Comparison of ENCODE assay signal across 25 mouse cellular contexts in the genomic region with DNA sequence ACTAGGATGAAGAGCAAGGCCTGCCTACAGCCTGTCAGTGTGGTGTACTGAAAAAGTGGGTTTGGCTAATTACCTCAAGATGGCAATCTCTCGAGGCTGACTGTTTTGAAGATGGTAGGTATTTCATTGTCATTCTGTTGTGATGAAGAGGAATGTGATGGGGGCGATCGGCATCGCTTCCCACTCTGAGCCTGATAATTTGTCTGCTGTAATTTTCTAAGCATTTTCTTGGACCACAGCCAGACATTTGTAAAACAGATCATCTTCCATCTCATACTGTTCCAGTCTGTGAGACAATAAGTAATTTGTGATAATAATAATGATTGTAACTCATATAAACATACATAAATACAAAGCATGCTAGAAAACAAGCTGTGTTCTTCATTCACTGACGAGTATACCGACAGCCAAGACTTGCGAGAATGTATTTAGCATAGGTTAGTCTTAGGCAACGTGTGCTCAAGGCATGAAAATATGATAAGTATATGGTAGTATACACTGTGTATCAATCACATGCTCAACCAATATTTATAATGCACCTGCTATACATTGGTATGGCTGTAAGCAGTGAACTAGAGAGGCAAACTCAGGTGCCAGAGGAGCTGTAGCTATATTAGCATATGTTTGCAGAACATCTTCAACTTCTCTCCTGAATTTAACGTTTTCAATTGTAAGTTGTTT.
DNase-seq lines count a peak whose midpoint lies in the region; ATAC-seq and TF ChIP-seq lines count a peak whose summit lies in the region.
"Had no signal": no experiment of that assay in that cellular context is flagged by ENCODE, and none has a peak within 500 bp of the region (broad histone marks: within the 10 kb centered on the region; RNA-seq: fewer than 3 reads in every experiment).

No protein-coding gene starts in this region.

- H3K27me3 ChIP-seq in embryonic facial prominence, embryonic 14.5 days (replicated peaks; ENCODE audit: control insufficient read depth, insufficient read depth, low read length): no peaks in the 10 kb centered on the region
- no peaks in the 10 kb centered on the region for H3K27me3 ChIP-seq in embryonic facial prominence, embryonic 10.5 days (replicated peaks; ENCODE audit: low read depth, poor library complexity, severe bottlenecking)
- no peaks in the 10 kb centered on the region for H3K27me3 ChIP-seq in forebrain, embryonic 15.5 days
- H3K27me3 ChIP-seq in forebrain, embryonic 12.5 days: no peaks in the 10 kb centered on the region
- H3K27me3 ChIP-seq in hindbrain, embryonic 13.5 days: no peaks in the 10 kb centered on the region
- no peaks in the 10 kb centered on the region for H3K27me3 ChIP-seq in hindbrain, embryonic 16.5 days (replicated peaks; ENCODE audit: control insufficient read depth, insufficient read depth, low read length)
- no peaks in the 10 kb centered on the region for H3K27me3 ChIP-seq in midbrain, postnatal 0 days (ENCODE audit: insufficient read depth, low read length)
- no peaks in the 10 kb centered on the region for H3K27me3 ChIP-seq in midbrain, embryonic 14.5 days (ENCODE audit: control insufficient read depth, insufficient read depth, low read length)
- H3K27me3 ChIP-seq: embryonic facial prominence, embryonic 12.5 days; heart, embryonic 12.5 days; heart, embryonic 15.5 days had no signal

- no peaks in the 10 kb centered on the region for H3K4me1 ChIP-seq in embryonic facial prominence, embryonic 14.5 days (ENCODE audit: control insufficient read depth, insufficient read depth, low read length)
- H3K4me1 ChIP-seq in embryonic facial prominence, embryonic 10.5 days: no peaks in the 10 kb centered on the region
- H3K4me1 ChIP-seq in forebrain, embryonic 15.5 days: no peaks in the 10 kb centered on the region
- H3K4me1 ChIP-seq in forebrain, embryonic 12.5 days: no peaks in the 10 kb centered on the region
- H3K4me1 ChIP-seq in hindbrain, embryonic 13.5 days (replicated peaks): no peaks in the 10 kb centered on the region
- no peaks in the 10 kb centered on the region for H3K4me1 ChIP-seq in hindbrain, embryonic 16.5 days (ENCODE audit: control insufficient read depth, insufficient read depth, low read depth, low read length)
- no peaks in the 10 kb centered on the region for H3K4me1 ChIP-seq in midbrain, postnatal 0 days (ENCODE audit: insufficient read depth, low read length)
- H3K4me1 ChIP-seq in midbrain, embryonic 14.5 days (ENCODE audit: control insufficient read depth, insufficient read depth, low read length): no peaks in the 10 kb centered on the region
- H3K4me1 ChIP-seq: embryonic facial prominence, embryonic 12.5 days; heart, embryonic 12.5 days; heart, embryonic 15.5 days had no signal

- no peaks in the 10 kb centered on the region for H3K9me3 ChIP-seq in embryonic facial prominence, embryonic 14.5 days (ENCODE audit: control insufficient read depth, low read length)
- no peaks in the 10 kb centered on the region for H3K9me3 ChIP-seq in embryonic facial prominence, embryonic 10.5 days
- H3K9me3 ChIP-seq in forebrain, embryonic 15.5 days: no peaks in the 10 kb centered on the region
- no peaks in the 10 kb centered on the region for H3K9me3 ChIP-seq in forebrain, embryonic 12.5 days
- H3K9me3 ChIP-seq in hindbrain, embryonic 13.5 days: no peaks in the 10 kb centered on the region
- H3K9me3 ChIP-seq in hindbrain, embryonic 16.5 days (ENCODE audit: control insufficient read depth, low read length): no peaks in the 10 kb centered on the region
- no peaks in the 10 kb centered on the region for H3K9me3 ChIP-seq in midbrain, postnatal 0 days (ENCODE audit: low read length)
- H3K9me3 ChIP-seq in midbrain, embryonic 14.5 days (ENCODE audit: control insufficient read depth, low read length): no peaks in the 10 kb centered on the region
- H3K9me3 ChIP-seq: embryonic facial prominence, embryonic 12.5 days; heart, embryonic 12.5 days; heart, embryonic 15.5 days had no signal

- no peaks in the 10 kb centered on the region for H3K36me3 ChIP-seq in embryonic facial prominence, embryonic 14.5 days (ENCODE audit: control insufficient read depth, insufficient read depth, low read length)
- H3K36me3 ChIP-seq in embryonic facial prominence, embryonic 10.5 days (replicated peaks): no peaks in the 10 kb centered on the region
- no peaks in the 10 kb centered on the region for H3K36me3 ChIP-seq in forebrain, embryonic 15.5 days
- no peaks in the 10 kb centered on the region for H3K36me3 ChIP-seq in forebrain, embryonic 12.5 days (replicated peaks)
- no peaks in the 10 kb centered on the region for H3K36me3 ChIP-seq in hindbrain, embryonic 13.5 days
- H3K36me3 ChIP-seq in hindbrain, embryonic 16.5 days (ENCODE audit: control insufficient read depth, insufficient read depth, low read length): no peaks in the 10 kb centered on the region
- H3K36me3 ChIP-seq in midbrain, postnatal 0 days (ENCODE audit: insufficient read depth, low read length): no peaks in the 10 kb centered on the region
- no peaks in the 10 kb centered on the region for H3K36me3 ChIP-seq in midbrain, embryonic 14.5 days (ENCODE audit: control insufficient read depth, insufficient read depth, low read length)
- H3K36me3 ChIP-seq: embryonic facial prominence, embryonic 12.5 days; heart, embryonic 12.5 days; heart, embryonic 15.5 days had no signal

- no peak overlapping the region for H3K9ac ChIP-seq in embryonic facial prominence, embryonic 14.5 days (ENCODE audit: low read depth, low read length)
- H3K9ac ChIP-seq in forebrain, embryonic 15.5 days (replicated peaks): no peak overlapping the region
- H3K9ac ChIP-seq in forebrain, embryonic 12.5 days: no peak overlapping the region
- no peak overlapping the region for H3K9ac ChIP-seq in hindbrain, embryonic 13.5 days
- H3K9ac ChIP-seq in hindbrain, embryonic 16.5 days (ENCODE audit: low read depth, low read length): no peak overlapping the region
- no peak overlapping the region for H3K9ac ChIP-seq in midbrain, postnatal 0 days (replicated peaks; ENCODE audit: low read length, poor library complexity, severe bottlenecking)
- H3K9ac ChIP-seq in midbrain, embryonic 14.5 days (replicated peaks; ENCODE audit: low read length): no peak overlapping the region
- H3K9ac ChIP-seq: embryonic facial prominence, embryonic 12.5 days; heart, embryonic 12.5 days; heart, embryonic 15.5 days had no signal

- TF ChIP-seq CTCF in midbrain, postnatal 0 days (IDR thresholded peaks at IDR 0.05): no peak

- 72% methylated on average over 9 of the region's 9 CpGs for WGBS in embryonic facial prominence, embryonic 14.5 days
- WGBS in embryonic facial prominence, embryonic 10.5 days: 89% methylated on average over 9 of the region's 9 CpGs
- WGBS in forebrain, embryonic 15.5 days: 65% methylated on average over 9 of the region's 9 CpGs
- WGBS in forebrain, embryonic 12.5 days: 77% methylated on average over 9 of the region's 9 CpGs
- WGBS in hindbrain, embryonic 13.5 days: 77% methylated on average over 9 of the region's 9 CpGs
- WGBS in hindbrain, embryonic 16.5 days: 65% methylated on average over 9 of the region's 9 CpGs
- WGBS in midbrain, postnatal 0 days: 82% methylated on average over 9 of the region's 9 CpGs
- 86% methylated on average over 9 of the region's 9 CpGs for WGBS in midbrain, embryonic 14.5 days

- no peak overlapping the region for H3K4me2 ChIP-seq in embryonic facial prominence, embryonic 14.5 days (ENCODE audit: low read depth, low read length)
- no peak overlapping the region for H3K4me2 ChIP-seq in forebrain, embryonic 15.5 days (replicated peaks)
- no peak overlapping the region for H3K4me2 ChIP-seq in forebrain, embryonic 12.5 days
- no peak overlapping the region for H3K4me2 ChIP-seq in hindbrain, embryonic 13.5 days
- H3K4me2 ChIP-seq in hindbrain, embryonic 16.5 days (ENCODE audit: low read length): no peak overlapping the region
- no peak overlapping the region for H3K4me2 ChIP-seq in midbrain, postnatal 0 days (ENCODE audit: low read depth, low read length, poor library complexity, severe bottlenecking)
- no peak overlapping the region for H3K4me2 ChIP-seq in midbrain, embryonic 14.5 days (ENCODE audit: low read length)
- H3K4me2 ChIP-seq: embryonic facial prominence, embryonic 12.5 days; heart, embryonic 12.5 days; heart, embryonic 15.5 days had no signal

- H3K27ac ChIP-seq in embryonic facial prominence, embryonic 14.5 days (replicated peaks; ENCODE audit: low read depth, low read length): no peak overlapping the region
- no peak overlapping the region for H3K27ac ChIP-seq in embryonic facial prominence, embryonic 10.5 days (replicated peaks)
- no peak overlapping the region for H3K27ac ChIP-seq in forebrain, embryonic 15.5 days (replicated peaks)
- no peak overlapping the region for H3K27ac ChIP-seq in forebrain, embryonic 12.5 days
- no peak overlapping the region for H3K27ac ChIP-seq in hindbrain, embryonic 13.5 days
- no peak overlapping the region for H3K27ac ChIP-seq in hindbrain, embryonic 16.5 days (ENCODE audit: low read depth, low read length)
- H3K27ac ChIP-seq in midbrain, postnatal 0 days (ENCODE audit: low read depth, low read length): no peak overlapping the region
- H3K27ac ChIP-seq in midbrain, embryonic 14.5 days (replicated peaks; ENCODE audit: low read depth, low read length): no peak overlapping the region
- H3K27ac ChIP-seq: embryonic facial prominence, embryonic 12.5 days; gastrocnemius, adult 2 months; heart, embryonic 15.5 days had no signal

- no peak overlapping the region for H3K4me3 ChIP-seq in embryonic facial prominence, embryonic 14.5 days (ENCODE audit: low read depth, low read length)
- no peak overlapping the region for H3K4me3 ChIP-seq in embryonic facial prominence, embryonic 10.5 days
- H3K4me3 ChIP-seq in forebrain, embryonic 15.5 days: no peak overlapping the region
- H3K4me3 ChIP-seq in forebrain, embryonic 12.5 days (replicated peaks): no peak overlapping the region
- no peak overlapping the region for H3K4me3 ChIP-seq in hindbrain, embryonic 13.5 days
- no peak overlapping the region for H3K4me3 ChIP-seq in hindbrain, embryonic 16.5 days (ENCODE audit: low read length)
- no peak overlapping the region for H3K4me3 ChIP-seq in midbrain, postnatal 0 days (ENCODE audit: low read depth, low read length)
- no peak overlapping the region for H3K4me3 ChIP-seq in midbrain, embryonic 14.5 days (replicated peaks; ENCODE audit: low read depth, low read length)
- H3K4me3 ChIP-seq: embryonic facial prominence, embryonic 12.5 days; erythroblast, embryonic 14.5 days; gastrocnemius, adult 2 months; heart, embryonic 12.5 days; heart, embryonic 15.5 days had no signal

- DNase-seq in embryonic facial prominence, embryonic 14.5 days (ENCODE audit: low spot score): peak; percentile 7
- no peak for DNase-seq in embryonic facial prominence, embryonic 10.5 days (ENCODE audit: low spot score)
- DNase-seq in midbrain, postnatal 0 days (ENCODE audit: low spot score): no peak
- DNase-seq in midbrain, embryonic 14.5 days: no peak
- DNase-seq: adrenal gland, adult 8-10 months; adrenal gland, postnatal 25 days; cerebellum, adult 18-20 months; cerebellum, adult 9-10 months; cerebellum, postnatal 14 days; gastrocnemius, adult 2 months; gastrocnemius, postnatal 14 days; heart, adult 11 months; heart, postnatal 10 days; heart, postnatal 36 days; kidney, adult 2 months had no signal

- ATAC-seq in embryonic facial prominence, embryonic 14.5 days (ENCODE audit: low read depth): no peak
- ATAC-seq in forebrain, embryonic 15.5 days (replicated peaks): peak; percentile 68; the same call in 1 of the 2 replicates
- ATAC-seq in forebrain, embryonic 12.5 days (ENCODE audit: low FRiP score): no peak
- ATAC-seq in hindbrain, embryonic 13.5 days (ENCODE audit: low FRiP score): peak; percentile 73
- ATAC-seq in hindbrain, embryonic 16.5 days: no peak
- ATAC-seq in midbrain, postnatal 0 days (ENCODE audit: low FRiP score): 0 out of 2 replicates have a peak, but pooled peaks have one; percentile 38
- no peak for ATAC-seq in midbrain, embryonic 14.5 days (ENCODE audit: low FRiP score, low TSS enrichment)
- ATAC-seq: activated CD4-positive, CD25-positive, alpha-beta regulatory T cell, adult 4 months; intestine, postnatal 0 days had no signal

Comparison
In these comparisons a context has a peak if more than half of its experiments do, and no peak if none do; other contexts are left out.
1. ATAC-seq: peak in forebrain, embryonic 15.5 days (single experiment), hindbrain, embryonic 13.5 days (single experiment) and midbrain, postnatal 0 days (single experiment); none in embryonic facial prominence, embryonic 14.5 days (single experiment), forebrain, embryonic 12.5 days (single experiment), hindbrain, embryonic 16.5 days (single experiment) and midbrain, embryonic 14.5 days (single experiment).